Mouse (Mus musculus) neural tube, embryonic 15.5 days (tissue): ENCODE measurements around the gene Fstl1. TPM values are rescaled to one million over a fixed set of nuclear protein-coding genes. Genes with fewer than 3 reads are reported as not detected.

Experiments used
- ATAC-seq: fragments of 200-750 bp; cut with Nextera tagmentation; 2 replicates; pipeline ENCODE4 v1.8.0; 2017; ENCODE audit warnings: mild to moderate bottlenecking, moderate TSS enrichment, moderate library complexity; ENCODE audit not compliant: low FRiP score
- H3K27ac ChIP-seq: fragments of 300-500 bp; sonication (generic); replicated peaks from 2 replicates; pipeline ENCODE4 v1.5.1; 2015; ENCODE audit warnings: mild to moderate bottlenecking, inconsistent platforms
- H3K27me3 ChIP-seq: fragments of 300-500 bp; sonication (generic); replicated peaks from 2 replicates; pipeline ENCODE4 v1.6.1; 2015; ENCODE audit warnings: inconsistent platforms
- H3K36me3 ChIP-seq: fragments of 300-500 bp; sonication (generic); 2 replicates; pipeline ENCODE4 v1.6.1; 2015; ENCODE audit warnings: inconsistent platforms
- H3K4me1 ChIP-seq: fragments of 300-500 bp; sonication (generic); 2 replicates; pipeline ENCODE4 v1.6.1; 2015; ENCODE audit warnings: inconsistent platforms
- H3K4me2 ChIP-seq: fragments of 300-500 bp; sonication (generic); 2 replicates; pipeline ENCODE4 v1.6.1; 2015; ENCODE audit warnings: inconsistent platforms, mild to moderate bottlenecking, moderate library complexity
- H3K4me3 ChIP-seq: fragments of 300-500 bp; sonication (generic); replicated peaks from 2 replicates; pipeline ENCODE4 v1.5.1; 2015; ENCODE audit warnings: mild to moderate bottlenecking, inconsistent platforms
- H3K9ac ChIP-seq: fragments of 300-500 bp; sonication (generic); replicated peaks from 2 replicates; pipeline ENCODE4 v1.6.1; 2015; ENCODE audit warnings: mild to moderate bottlenecking, inconsistent platforms
- H3K9me3 ChIP-seq: fragments of 300-500 bp; sonication (generic); replicated peaks from 2 replicates; pipeline ENCODE4 v1.6.1; 2016; ENCODE audit warnings: inconsistent platforms
- WGBS: fragments of 180-500 bp; shearing (Covaris S2); methylation state at CpG from one replicate; pipeline ENCODE4 v1.1.7; 2015; ENCODE audit warnings: mixed read lengths; 5-methylcytosine and 5-hydroxymethylcytosine counted together
- polyA plus RNA-seq: library from polyadenylated mRNA; unstranded; fragments of >200 nt; fragmentation: Nextera tagmentation; extraction: Ambion mirVana; gene quantifications from 2 replicates; pipeline ENCODE4 v1.2.1, GENCODE M21; 2015

Gene Fstl1
- polyA plus RNA-seq, 1 experiment from 2014 or later: 123 TPM

DNA sequence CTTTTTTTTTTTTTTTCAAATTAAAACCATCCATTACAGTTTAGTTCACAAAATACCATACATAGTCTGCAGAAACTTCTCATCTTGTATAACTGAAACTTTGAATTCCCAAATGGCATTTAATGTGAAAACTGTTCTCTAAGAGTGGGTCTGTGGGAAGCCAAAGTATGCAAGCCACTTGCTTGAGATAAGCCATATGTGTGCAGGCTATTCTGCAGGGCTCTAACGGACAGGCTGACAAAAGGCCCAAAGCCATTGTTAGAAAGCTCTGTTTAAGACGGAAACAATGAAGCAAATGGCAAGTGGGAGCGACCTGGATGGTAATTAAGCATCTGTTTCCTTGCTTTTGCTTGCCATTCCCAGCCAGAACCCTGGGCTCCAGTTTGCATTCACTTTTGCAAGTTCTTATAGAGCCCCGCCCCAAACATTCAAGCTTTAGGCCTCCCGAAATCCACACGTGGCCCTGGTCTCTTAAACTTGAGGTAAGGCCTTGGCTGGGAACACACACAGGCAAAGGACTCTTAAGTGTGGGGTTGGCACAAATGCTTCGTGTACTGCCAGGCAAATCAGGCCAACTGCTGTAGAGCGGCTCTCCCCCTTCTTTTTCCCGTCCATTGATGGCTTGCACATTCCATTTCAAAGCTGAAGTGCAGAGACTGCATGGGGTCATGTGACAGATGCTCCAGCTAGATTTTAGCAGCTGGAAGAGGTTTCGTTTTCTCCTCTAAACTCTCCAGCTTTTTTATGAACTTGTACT is 32.4 kb downstream of the Fstl1 start:
- no peaks in the 10 kb centered on the region; the same call in 1 of the 2 replicates for H3K36me3 ChIP-seq
- no peak for ATAC-seq
- H3K4me2 ChIP-seq: no peak overlapping the region
- no peaks in the 10 kb centered on the region for H3K27me3 ChIP-seq
- H3K4me1 ChIP-seq: peaks cover 46% of the 10 kb centered on the region
- 29% methylated on average over 10 of the region's 10 CpGs for WGBS
- H3K9me3 ChIP-seq: no peaks in the 10 kb centered on the region
- H3K27ac ChIP-seq: 0 out of 2 replicates have a peak overlapping the region, but pooled peaks have one; percentile 28
- H3K4me3 ChIP-seq: no peak overlapping the region
- H3K9ac ChIP-seq: no peak overlapping the region

DNA sequence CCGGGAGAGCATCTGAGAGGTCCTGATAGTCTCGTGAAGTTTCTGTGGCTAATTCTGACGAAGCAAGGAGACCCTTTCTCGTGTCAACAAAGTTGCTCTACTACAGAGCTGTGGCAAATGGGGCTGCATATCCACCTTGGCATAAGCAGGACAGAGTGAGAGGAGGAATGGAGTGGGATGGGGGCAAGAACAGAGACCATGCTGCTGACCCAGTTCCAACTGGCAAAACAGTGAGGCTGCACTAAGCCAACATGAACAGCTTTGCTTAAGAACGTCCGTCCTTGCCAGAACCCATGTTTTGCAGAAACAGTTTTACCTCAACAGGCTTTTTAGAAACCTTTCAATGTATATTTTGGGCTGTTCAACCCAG is 32.9 kb downstream of the Fstl1 start:
- Histone ChIP-seq H3K4me1 (peaks cover 48% of the 10 kb centered on the region), H3K9ac (no peak overlapping the region), H3K4me2 (no peak overlapping the region), H3K27me3 (no peaks in the 10 kb centered on the region), H3K4me3 (no peak overlapping the region), H3K9me3 (no peaks in the 10 kb centered on the region), H3K27ac (no peak overlapping the region), H3K36me3 (no peaks in the 10 kb centered on the region; the same call in 1 of the 2 replicates)
- no peak for ATAC-seq
- WGBS: 81% methylated on average over 6 of the region's 6 CpGs

GRCm38 (mm10) chr16:37811874-37812273 is 35.2 kb downstream of the Fstl1 start:
- ATAC-seq: 0 out of 2 replicates have a peak, but pooled peaks have one; percentile 23
- Histone ChIP-seq H3K4me3 (no peak overlapping the region), H3K4me2 (no peak overlapping the region), H3K4me1 (peaks cover 47% of the 10 kb centered on the region), H3K36me3 (no peaks in the 10 kb centered on the region), H3K27me3 (no peaks in the 10 kb centered on the region), H3K27ac (peak overlapping the region; percentile 83), H3K9ac (no peak overlapping the region), H3K9me3 (no peaks in the 10 kb centered on the region)
- 91% methylated on average over 8 of the region's 8 CpGs for WGBS

GRCm38 (mm10) chr16:37812474-37812886 is 35.8 kb downstream of the Fstl1 start:
- H3K9ac ChIP-seq: no peak overlapping the region
- peak overlapping the region; percentile 3; the same call in 1 of the 2 replicates for H3K4me2 ChIP-seq
- H3K27me3 ChIP-seq: no peaks in the 10 kb centered on the region
- no peaks in the 10 kb centered on the region for H3K9me3 ChIP-seq
- H3K4me3 ChIP-seq: no peak overlapping the region
- peak; percentile 86 for ATAC-seq
- H3K36me3 ChIP-seq: no peaks in the 10 kb centered on the region
- H3K27ac ChIP-seq: peak overlapping the region; percentile 83
- H3K4me1 ChIP-seq: peaks cover 42% of the 10 kb centered on the region
- 27% methylated on average over 9 of the region's 9 CpGs for WGBS

DNA sequence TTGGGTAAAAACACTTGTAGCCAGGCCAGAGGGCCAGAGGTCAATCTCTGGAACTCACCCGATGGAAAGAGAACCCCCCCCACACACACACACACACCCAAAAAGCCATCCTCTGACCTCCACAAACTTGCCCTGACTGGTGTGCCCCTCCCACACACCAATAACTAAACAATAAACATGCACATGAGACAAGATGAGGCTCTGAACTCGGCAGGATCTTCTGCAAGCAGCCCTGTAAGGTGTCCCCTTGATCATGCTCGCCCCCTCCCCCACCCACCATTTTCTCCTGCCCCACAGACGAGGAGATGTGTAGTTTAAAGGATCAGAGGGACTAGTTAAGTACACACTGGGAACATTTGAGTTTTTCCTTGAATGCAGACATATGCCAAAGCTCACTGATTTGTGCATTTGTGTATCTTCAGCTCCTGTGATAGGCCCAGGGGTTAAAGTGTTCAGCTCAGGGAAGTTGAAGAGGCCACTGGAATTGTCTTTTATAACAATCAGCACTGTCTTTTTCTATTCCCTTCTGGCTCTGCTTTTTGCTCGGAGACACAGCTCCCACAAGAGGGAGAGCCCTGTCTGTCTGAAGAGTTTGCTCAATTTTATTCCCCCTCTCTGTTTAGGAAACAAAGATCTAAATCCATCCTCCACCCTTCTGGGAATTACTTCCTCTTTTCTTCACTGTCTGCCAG is 37.2 kb downstream of the Fstl1 start:
- 0 out of 2 replicates have a peak, but pooled peaks have one; percentile 2 for ATAC-seq
- H3K36me3 ChIP-seq: no peaks in the 10 kb centered on the region
- peak overlapping the region; percentile 30; the same call in 1 of the 2 replicates for H3K4me2 ChIP-seq

DNA sequence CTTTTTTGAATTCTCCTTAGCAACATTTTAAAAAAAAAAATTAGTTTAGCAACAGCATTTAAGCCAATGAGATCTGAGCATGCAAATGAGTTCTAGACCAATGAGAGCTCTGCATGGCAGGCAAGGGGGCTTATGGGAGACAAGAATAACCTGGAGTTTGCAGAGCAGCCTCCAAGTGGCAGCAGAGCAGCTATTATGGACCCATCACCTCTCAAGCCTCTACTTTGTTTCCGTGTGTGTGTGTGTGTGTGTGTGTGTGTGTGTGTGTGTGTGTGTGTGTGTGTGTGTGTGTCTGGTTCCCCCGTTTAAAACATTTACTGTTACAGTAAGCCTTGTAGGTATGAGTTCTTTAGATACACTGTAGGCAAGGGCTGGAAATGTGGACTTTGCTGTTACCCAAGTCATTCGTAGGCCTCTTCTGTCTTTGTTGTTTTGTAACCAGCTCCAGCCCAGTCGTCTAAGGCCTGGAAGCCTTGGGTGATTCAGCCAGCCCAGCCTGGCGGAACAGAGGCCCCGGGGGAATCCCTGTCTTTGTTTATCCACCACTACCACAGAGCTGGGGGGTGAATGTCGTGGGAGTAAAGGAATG is 37.8 kb downstream of the Fstl1 start:
- WGBS: 22% methylated on average over 7 of the region's 7 CpGs
- no peak overlapping the region for H3K9ac ChIP-seq
- H3K27me3 ChIP-seq: no peaks in the 10 kb centered on the region

More for the DNA sequence above, 37.2 kb downstream of the Fstl1 start:
- Histone ChIP-seq H3K4me1 (peaks cover 38% of the 10 kb centered on the region), H3K4me3 (no peak overlapping the region), H3K9ac (no peak overlapping the region), H3K27me3 (no peaks in the 10 kb centered on the region), H3K27ac (peak overlapping the region; percentile 83), H3K9me3 (no peaks in the 10 kb centered on the region)
- 35% methylated on average over 5 of the region's 5 CpGs for WGBS

GRCm38 (mm10) chr16:37817986-37818385 is 41.3 kb downstream of the Fstl1 start:
- Histone ChIP-seq H3K4me3 (no peak overlapping the region), H3K4me2 (no peak overlapping the region), H3K27ac (no peak overlapping the region), H3K36me3 (peaks cover 11% of the 10 kb centered on the region; the same call in 1 of the 2 replicates), H3K4me1 (peaks cover 15% of the 10 kb centered on the region), H3K27me3 (no peaks in the 10 kb centered on the region), H3K9me3 (no peaks in the 10 kb centered on the region), H3K9ac (no peak overlapping the region)
- no peak for ATAC-seq
- WGBS: 90% methylated on average over 4 of the region's 4 CpGs

More for the DNA sequence above, 37.8 kb downstream of the Fstl1 start:
- no peaks in the 10 kb centered on the region for H3K36me3 ChIP-seq
- peak overlapping the region; percentile 83 for H3K27ac ChIP-seq
- peak; percentile 89 for ATAC-seq
- H3K4me3 ChIP-seq: no peak overlapping the region
- no peaks in the 10 kb centered on the region for H3K9me3 ChIP-seq
- peaks cover 32% of the 10 kb centered on the region for H3K4me1 ChIP-seq
- H3K4me2 ChIP-seq: peak overlapping the region; percentile 30; the same call in 1 of the 2 replicates

- H3K9me3 ChIP-seq: no peaks in the 10 kb centered on the region
- H3K4me2 ChIP-seq: no peak overlapping the region
- no peak overlapping the region for H3K27ac ChIP-seq
- H3K27me3 ChIP-seq: no peaks in the 10 kb centered on the region
- WGBS: 79% methylated on average over 5 of the region's 5 CpGs
- H3K36me3 ChIP-seq: peaks cover 23% of the 10 kb centered on the region
- no peaks in the 10 kb centered on the region for H3K4me1 ChIP-seq
- ATAC-seq: no peak
- no peak overlapping the region for H3K9ac ChIP-seq
- no peak overlapping the region for H3K4me3 ChIP-seq
Observed at GRCm38 (mm10) chr16:37823949-37824348, 47.3 kb downstream of the Fstl1 start.

GRCm38 (mm10) chr16:37824778-37825505 is 48.3 kb downstream of the Fstl1 start:
- no peak overlapping the region for H3K9ac ChIP-seq
- H3K27ac ChIP-seq: no peak overlapping the region
- WGBS: 87% methylated on average over 12 of the region's 12 CpGs
- peaks cover 29% of the 10 kb centered on the region for H3K36me3 ChIP-seq
- no peaks in the 10 kb centered on the region for H3K4me1 ChIP-seq
- no peak overlapping the region for H3K4me2 ChIP-seq
- H3K27me3 ChIP-seq: no peaks in the 10 kb centered on the region
- H3K4me3 ChIP-seq: no peak overlapping the region
- no peak for ATAC-seq
- H3K9me3 ChIP-seq: no peaks in the 10 kb centered on the region

DNA sequence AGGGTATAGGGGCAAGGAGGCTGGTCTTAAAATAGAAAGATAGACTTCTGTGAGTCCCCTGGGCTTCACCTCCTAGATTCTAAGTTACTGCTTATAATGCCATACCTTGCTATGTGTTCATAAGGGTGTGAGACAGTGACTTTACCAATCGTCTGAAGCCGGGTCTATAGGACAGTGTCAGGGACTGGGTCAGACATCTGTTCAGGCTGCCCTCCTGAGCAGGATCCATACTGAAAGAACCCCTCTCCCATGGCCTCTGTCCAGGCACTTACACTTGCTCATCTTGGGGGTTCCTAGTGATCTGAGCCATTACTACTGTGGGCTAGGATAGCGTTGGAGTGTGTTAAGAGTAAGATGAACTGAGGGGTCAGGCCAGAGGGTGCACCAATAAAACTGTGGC is 49.6 kb downstream of the Fstl1 start:
- no peaks in the 10 kb centered on the region for H3K4me1 ChIP-seq
- no peak overlapping the region for H3K4me3 ChIP-seq
- WGBS: 97% methylated on average over 3 of the region's 3 CpGs
- no peaks in the 10 kb centered on the region for H3K9me3 ChIP-seq
- peaks cover 30% of the 10 kb centered on the region for H3K36me3 ChIP-seq
- H3K27ac ChIP-seq: no peak overlapping the region
- no peaks in the 10 kb centered on the region for H3K27me3 ChIP-seq
- no peak overlapping the region for H3K9ac ChIP-seq
- no peak for ATAC-seq
- H3K4me2 ChIP-seq: no peak overlapping the region

DNA sequence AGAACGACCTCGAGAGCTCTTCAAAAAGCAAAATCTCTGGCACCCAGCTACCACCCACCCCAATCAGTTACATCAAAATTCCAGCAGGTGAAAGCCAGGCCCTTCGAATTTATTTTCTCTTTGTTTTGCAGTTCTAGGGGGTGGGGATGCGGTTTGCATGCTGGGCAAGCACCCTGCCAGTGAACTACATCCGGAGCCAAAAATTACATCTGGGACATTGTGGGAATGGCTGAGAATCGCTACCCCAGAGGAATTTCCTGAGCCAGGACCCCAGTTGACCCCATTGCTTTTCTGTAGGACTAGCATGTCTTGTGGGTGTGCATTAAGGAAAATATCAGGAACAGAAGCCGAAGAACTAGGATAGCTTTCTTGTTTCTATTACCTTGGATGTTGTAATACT is 54.4 kb downstream of the Fstl1 start:
- H3K4me1 ChIP-seq: no peaks in the 10 kb centered on the region
- H3K9me3 ChIP-seq: no peaks in the 10 kb centered on the region
- ATAC-seq: no peak
- H3K36me3 ChIP-seq: peaks cover 29% of the 10 kb centered on the region
- H3K9ac ChIP-seq: no peak overlapping the region
- H3K27me3 ChIP-seq: no peaks in the 10 kb centered on the region
- H3K27ac ChIP-seq: no peak overlapping the region
- no peak overlapping the region for H3K4me3 ChIP-seq
- H3K4me2 ChIP-seq: no peak overlapping the region
- 77% methylated on average over 7 of the region's 7 CpGs for WGBS
